31 mouse cellular contexts compared by ENCODE assay signal in genomic region chr4:124670232-124670631, GRCm38 (mm10). TPM values are rescaled to one million over a fixed set of nuclear protein-coding genes. Genes with fewer than 3 reads are reported as not detected.
DNase-seq lines count a peak whose midpoint lies in the region; ATAC-seq and TF ChIP-seq lines count a peak whose summit lies in the region.
"Had no signal": no experiment of that assay in that cellular context is flagged by ENCODE, and none has a peak within 500 bp of the region (broad histone marks: within the 10 kb centered on the region; RNA-seq: fewer than 3 reads in every experiment).

No protein-coding gene starts in this region.

- H3K9me3 ChIP-seq in intestine, embryonic 16.5 days (ENCODE audit: control insufficient read depth, low read length) = no peaks in the 10 kb centered on the region
- H3K9me3 ChIP-seq: embryonic facial prominence, embryonic 12.5 days; forebrain, embryonic 12.5 days; hindbrain, embryonic 12.5 days; limb, embryonic 10.5 days; midbrain, embryonic 12.5 days; neural tube, embryonic 13.5 days; stomach, embryonic 15.5 days had no signal

- H3K79me2 ChIP-seq in liver, adult 2 months (ENCODE audit: control insufficient read depth, insufficient read depth, low read length) = no peaks in the 10 kb centered on the region

- no peak for ATAC-seq in intestine, embryonic 16.5 days
- ATAC-seq: CD4-positive, CD25-positive, alpha-beta regulatory T cell, adult 4 months; liver, postnatal 0 days had no signal

- no peak overlapping the region for H3K4me2 ChIP-seq in intestine, embryonic 16.5 days (ENCODE audit: low read depth, low read length)
- H3K4me2 ChIP-seq: embryonic facial prominence, embryonic 12.5 days; forebrain, embryonic 12.5 days; hindbrain, embryonic 12.5 days; liver, embryonic 11.5 days; midbrain, embryonic 12.5 days; neural tube, embryonic 13.5 days; stomach, embryonic 15.5 days had no signal

- no peak overlapping the region for H3K27ac ChIP-seq in liver, adult 2 months (replicated peaks; ENCODE audit: insufficient read depth, low read depth, low read length)
- H3K27ac ChIP-seq in intestine, embryonic 16.5 days (ENCODE audit: low read length) = no peak overlapping the region
- no peak overlapping the region for H3K27ac ChIP-seq in left cerebral cortex, adult 2 months
- H3K27ac ChIP-seq: embryonic facial prominence, embryonic 12.5 days; forebrain, embryonic 12.5 days; gastrocnemius, adult 2 months; hindbrain, embryonic 12.5 days; kidney, postnatal 0 days; limb, embryonic 10.5 days; midbrain, embryonic 12.5 days; neural tube, embryonic 13.5 days; stomach, embryonic 15.5 days had no signal

- H3K4me3 ChIP-seq in liver, adult 2 months (ENCODE audit: insufficient read depth, low read depth, low read length) = no peak overlapping the region
- H3K4me3 ChIP-seq in intestine, embryonic 16.5 days (ENCODE audit: low read length) = no peak overlapping the region
- H3K4me3 ChIP-seq in left cerebral cortex, adult 2 months = no peak overlapping the region
- H3K4me3 ChIP-seq: embryonic facial prominence, embryonic 12.5 days; forebrain, embryonic 12.5 days; gastrocnemius, adult 2 months; hindbrain, embryonic 12.5 days; limb, embryonic 10.5 days; midbrain, embryonic 12.5 days; neural tube, embryonic 13.5 days; stomach, embryonic 15.5 days had no signal

- H3K27me3 ChIP-seq in liver, adult 2 months (ENCODE audit: control insufficient read depth, insufficient read depth, low read length) = no peaks in the 10 kb centered on the region
- peaks cover 24% of the 10 kb centered on the region for H3K27me3 ChIP-seq in intestine, embryonic 16.5 days (replicated peaks; ENCODE audit: control insufficient read depth, insufficient read depth, low read length)

- no peaks in the 10 kb centered on the region for H3K4me1 ChIP-seq in liver, adult 2 months (ENCODE audit: control insufficient read depth, insufficient read depth, low read length)
- H3K4me1 ChIP-seq in intestine, embryonic 16.5 days (ENCODE audit: control insufficient read depth, insufficient read depth, low read length) = no peaks in the 10 kb centered on the region

- TF ChIP-seq CTCF in liver, adult 2 months (IDR thresholded peaks at IDR 0.05; ENCODE audit: low read depth, low read length) = no peak
- TF ChIP-seq CTCF in left cerebral cortex, adult 2 months (IDR thresholded peaks at IDR 0.05) = no peak

- 25% methylated on average over 8 of the region's 8 CpGs for WGBS in liver, adult 2 months
- 61% methylated on average over 8 of the region's 8 CpGs for WGBS in intestine, embryonic 16.5 days

- peak; percentile 17 to 33 for DNase-seq in cerebellum, postnatal 14 days
- DNase-seq in cerebellum, adult 9-11 months = no peak
- DNase-seq in liver, adult 2 months (ENCODE audit: extremely low read depth, low read depth, low spot score) = peak; percentile 19
- DNase-seq in liver (no peak), adipocyte (ENCODE audit: low spot score) (peak; percentile 18)
- DNase-seq in kidney, postnatal 36 days = peak; percentile 73 to 81
- no peak for DNase-seq in left cerebral cortex, adult 2 months (ENCODE audit: extremely low spot score in 1 of 2, low spot score in 2 of 2)
- DNase-seq: adrenal gland, adult 8-10 months; cerebellum, adult 8-10 months; gastrocnemius, adult 2 months; liver, postnatal 0 days; lung, postnatal 10 days; thymus, postnatal 25 days had no signal

- intact Hi-C loops in left cerebral cortex, adult 2 months (cut with DNase I) = loop anchor here (5.0 kb wide), 1 partner anchor 273 kb away; no protein-coding TSS in a partner anchor

- no peak for TF ChIP-seq POLR2A in liver, adult 2 months (IDR thresholded peaks at IDR 0.05; ENCODE audit: extremely low read depth, insufficient read depth, low read length)

- no peaks in the 10 kb centered on the region for H3K36me3 ChIP-seq in liver, adult 2 months (ENCODE audit: control insufficient read depth, insufficient read depth, low read length)
- H3K36me3 ChIP-seq in intestine, embryonic 16.5 days (ENCODE audit: control insufficient read depth, insufficient read depth, low read length) = no peaks in the 10 kb centered on the region
- H3K36me3 ChIP-seq: embryonic facial prominence, embryonic 12.5 days; forebrain, embryonic 12.5 days; hindbrain, embryonic 12.5 days; limb, embryonic 10.5 days; midbrain, embryonic 12.5 days; neural tube, embryonic 13.5 days; stomach, embryonic 15.5 days had no signal

- no peak overlapping the region for H3K9ac ChIP-seq in liver, adult 2 months (ENCODE audit: low read depth, low read length)
- H3K9ac ChIP-seq in intestine, embryonic 16.5 days (ENCODE audit: low read depth, low read length) = no peak overlapping the region
- H3K9ac ChIP-seq: embryonic facial prominence, embryonic 12.5 days; forebrain, embryonic 12.5 days; hindbrain, embryonic 12.5 days; liver, postnatal 0 days; midbrain, embryonic 12.5 days; neural tube, embryonic 13.5 days; stomach, embryonic 15.5 days had no signal

RNA-seq across cellular contexts. Expression of gene Pou3f1, which starts 13.6 kb away (rescaled TPM):
- total RNA-seq in liver, adult 2 months (2014; rRNA removed) = not detected in 2 replicates
- polyA plus RNA-seq in liver, adult 2 months (2012; rRNA removed) = 0.02 TPM in 1 of 2 replicates, not detected in the other
- polyA plus RNA-seq in intestine, embryonic 16.5 days (2015; fragmentation: Nextera tagmentation; extraction: Ambion mirVana) = 0.04 TPM in 1 of 2 replicates, not detected in the other
- 10 to 100 TPM; 16.9 to 18.8 TPM for total RNA-seq in left cerebral cortex, adult 2 months (2021)
- total RNA-seq: megakaryocyte progenitor cell, adult 5-6 weeks; monocyte, adult 5-6 weeks had no signal
- polyA plus RNA-seq: CD4-positive, CD25-positive, alpha-beta regulatory T cell, adult 4 months; liver, postnatal 0 days had no signal

RNA-seq across cellular contexts. Expression of gene Utp11, which starts 23.2 kb away (rescaled TPM):
- total RNA-seq in liver, adult 2 months (2014; rRNA removed) = 9.3 and 11.6 TPM in 2 replicates
- 4.2 and 5.5 TPM in 2 replicates for polyA plus RNA-seq in liver, adult 2 months (2012; rRNA removed)
- polyA plus RNA-seq in intestine, embryonic 16.5 days (2015; fragmentation: Nextera tagmentation; extraction: Ambion mirVana) = 51.8 and 58.6 TPM in 2 replicates
- 10 to 100 TPM; 13.3 to 15.7 TPM for total RNA-seq in left cerebral cortex, adult 2 months (2021)

RNA-seq across cellular contexts. Expression of gene Fhl3, which starts 30.3 kb away (rescaled TPM):
- total RNA-seq in liver, adult 2 months (2014; rRNA removed) = 0.20 and 0.28 TPM in 2 replicates
- polyA plus RNA-seq in liver, adult 2 months (2012; rRNA removed) = 0.95 and 1.5 TPM in 2 replicates
- 5.1 and 5.2 TPM in 2 replicates for polyA plus RNA-seq in intestine, embryonic 16.5 days (2015; fragmentation: Nextera tagmentation; extraction: Ambion mirVana)
- total RNA-seq in left cerebral cortex, adult 2 months (2021) = 1 to 10 TPM; 1.4 to 2.2 TPM

RNA-seq across cellular contexts. Expression of gene Sf3a3, which starts 44.3 kb away (rescaled TPM):
- 12.1 and 15.1 TPM in 2 replicates for total RNA-seq in liver, adult 2 months (2014; rRNA removed)
- 5.5 and 6.6 TPM in 2 replicates for polyA plus RNA-seq in liver, adult 2 months (2012; rRNA removed)
- 105 and 125 TPM in 2 replicates for polyA plus RNA-seq in intestine, embryonic 16.5 days (2015; fragmentation: Nextera tagmentation; extraction: Ambion mirVana)
- total RNA-seq in left cerebral cortex, adult 2 months (2021) = 10 to 100 TPM; 33.0 to 35.6 TPM

RNA-seq across cellular contexts. Expression of gene 3100002H09Rik, which starts 59.6 kb away (rescaled TPM):
- total RNA-seq in liver, adult 2 months (2014; rRNA removed) = not detected in 2 replicates
- not detected in 2 replicates for polyA plus RNA-seq in liver, adult 2 months (2012; rRNA removed)
- not detected in 2 replicates for polyA plus RNA-seq in intestine, embryonic 16.5 days (2015; fragmentation: Nextera tagmentation; extraction: Ambion mirVana)
- under 1 TPM in 1 of 2 experiments, not detected in 1; 0.70 TPM for total RNA-seq in left cerebral cortex, adult 2 months (2021)
- total RNA-seq: adrenal gland, adult 8-10 months; ES-E14; gastrocnemius, adult 2 months; gastrocnemius, postnatal 4 days; heart, adult 8-10 months; heart, postnatal 25 days; megakaryocyte progenitor cell, adult 5-6 weeks; monocyte, adult 5-6 weeks had no signal
- polyA plus RNA-seq: CD4-positive, CD25-positive, alpha-beta regulatory T cell, adult 4 months; embryonic facial prominence, embryonic 12.5 days; heart, embryonic 14.5 days; kidney, postnatal 0 days; limb, embryonic 10.5 days; liver, embryonic 11.5 days; liver, postnatal 0 days; stomach, embryonic 15.5 days had no signal

Comparison
In these comparisons a context has a peak if more than half of its experiments do, and no peak if none do; other contexts are left out.
1. DNase-seq: peak in cerebellum, postnatal 14 days (2 of 2), liver, adult 2 months (single experiment), adipocyte (single experiment) and kidney, postnatal 36 days (2 of 2); none in cerebellum, adult 9-11 months (single experiment), liver (single experiment) and left cerebral cortex, adult 2 months (0 of 2).
2. RNA of gene Pou3f1, which starts 13.6 kb away (total RNA-seq): 16.9 to 18.8 TPM in left cerebral cortex, adult 2 months; not detected in liver, adult 2 months; every median in the first group is over 10 times any median in the second.